Mouse (Mus musculus) limb, embryonic 12.5 days (tissue): ENCODE data around the gene Utrn. TPM values are rescaled to one million over a fixed set of nuclear protein-coding genes. Genes with fewer than 3 reads are reported as not detected.

ENCODE experiments used
- ATAC-seq: fragments of 200-750 bp; cut with Nextera tagmentation; 2 replicates; pipeline ENCODE4 v1.8.0; 2017; ENCODE audit warnings: low read depth, moderate TSS enrichment; ENCODE audit not compliant: insufficient number of reproducible peaks, insufficient read depth, low FRiP score, low TSS enrichment
- H3K27ac ChIP-seq: fragments of 300-500 bp; sonication (generic); 2 replicates; pipeline ENCODE4 v1.5.1; 2016; ENCODE audit warnings: mild to moderate bottlenecking, moderate library complexity
- H3K27me3 ChIP-seq: fragments of 300-500 bp; sonication (generic); 2 replicates; pipeline ENCODE4 v1.6.1; 2016; ENCODE audit warnings: mild to moderate bottlenecking, moderate library complexity
- H3K36me3 ChIP-seq: fragments of 300-500 bp; sonication (generic); 2 replicates; pipeline ENCODE4 v1.6.1; 2016; ENCODE audit warnings: mild to moderate bottlenecking, moderate library complexity
- H3K4me1 ChIP-seq: fragments of 300-500 bp; sonication (generic); replicated peaks from 2 replicates; pipeline ENCODE4 v1.6.1; 2016
- H3K4me2 ChIP-seq: fragments of 300-500 bp; sonication (generic); 2 replicates; pipeline ENCODE4 v1.6.1; 2016; ENCODE audit warnings: mild to moderate bottlenecking, moderate library complexity
- H3K4me3 ChIP-seq: fragments of 300-500 bp; sonication (generic); replicated peaks from 2 replicates; pipeline ENCODE4 v1.5.1; 2016; ENCODE audit warnings: mild to moderate bottlenecking
- H3K9ac ChIP-seq: fragments of 300-500 bp; sonication (generic); replicated peaks from 2 replicates; pipeline ENCODE4 v1.6.1; 2016; ENCODE audit warnings: mild to moderate bottlenecking, moderate library complexity
- H3K9me3 ChIP-seq: fragments of 300-500 bp; sonication (generic); 2 replicates; pipeline ENCODE4 v1.6.1; 2016; ENCODE audit warnings: mild to moderate bottlenecking, moderate library complexity
- WGBS: fragments of 180-500 bp; shearing (Covaris S2); methylation state at CpG from one replicate; pipeline ENCODE4 v1.1.7; 2016; 5-methylcytosine and 5-hydroxymethylcytosine counted together
- polyA plus RNA-seq: library from polyadenylated mRNA; unstranded; fragments of >200 nt; fragmentation: Nextera tagmentation; extraction: Ambion mirVana; gene quantifications from 2 replicates; pipeline ENCODE4 v1.2.1, GENCODE M21; 2016

The Utrn gene
- polyA plus RNA-seq, 1 experiment from 2014 or later, result 62.1 TPM

DNA sequence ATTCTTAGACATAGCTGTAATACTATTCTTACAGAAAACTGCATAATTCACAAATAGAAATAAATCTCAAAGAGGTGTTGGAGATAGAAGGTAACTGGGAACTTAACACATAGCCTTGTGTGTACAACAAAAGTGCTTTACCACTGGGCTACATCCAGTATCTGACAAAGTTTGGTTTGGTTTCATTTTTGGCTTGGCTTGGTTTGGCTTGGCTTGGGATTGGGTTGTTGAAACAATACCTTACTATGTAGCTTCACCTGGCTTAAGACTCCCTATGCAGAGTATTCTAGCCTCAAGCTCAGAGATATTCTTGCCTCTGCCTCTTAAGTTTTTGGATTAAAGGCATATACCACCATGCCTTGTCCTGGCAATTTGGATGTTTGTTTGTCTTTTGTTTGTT, 183.5 kb downstream of the Utrn start:
- no peaks in the 10 kb centered on the region for H3K4me1 ChIP-seq
- H3K4me2 ChIP-seq, result no peak overlapping the region
- no peaks in the 10 kb centered on the region for H3K9me3 ChIP-seq
- peaks cover 19% of the 10 kb centered on the region for H3K36me3 ChIP-seq
- H3K9ac ChIP-seq, result no peak overlapping the region
- no peak overlapping the region for H3K4me3 ChIP-seq
- ATAC-seq, result no peak
- no peak overlapping the region for H3K27ac ChIP-seq
- no peaks in the 10 kb centered on the region for H3K27me3 ChIP-seq

DNA sequence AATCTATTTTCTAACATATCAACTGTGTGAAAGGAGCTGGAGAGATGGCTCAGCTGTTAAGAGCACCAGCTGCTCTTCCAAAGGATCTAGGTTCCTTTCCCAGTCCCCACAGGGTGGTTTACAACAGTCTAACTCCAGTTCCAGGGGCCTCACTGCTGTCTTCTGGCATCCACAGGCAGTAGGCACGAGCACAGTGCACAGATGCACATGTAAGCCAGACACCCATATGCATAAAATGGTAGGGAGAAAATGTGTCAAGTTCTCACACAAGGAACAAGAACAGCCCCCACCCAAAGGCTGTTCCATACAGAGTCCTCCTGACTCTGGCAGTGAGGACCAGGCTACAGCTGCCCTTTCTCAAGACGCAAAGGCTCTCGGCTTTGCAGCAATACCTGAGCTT, 185.1 kb downstream of the Utrn start:
- H3K27ac ChIP-seq, result no peak overlapping the region
- H3K9ac ChIP-seq, result no peak overlapping the region
- H3K27me3 ChIP-seq, result no peaks in the 10 kb centered on the region
- WGBS, result 87% methylated on average over 3 of the region's 3 CpGs
- no peak overlapping the region for H3K4me3 ChIP-seq
- H3K9me3 ChIP-seq, result no peaks in the 10 kb centered on the region
- peaks cover 22% of the 10 kb centered on the region for H3K36me3 ChIP-seq
- H3K4me2 ChIP-seq, result no peak overlapping the region
- no peaks in the 10 kb centered on the region for H3K4me1 ChIP-seq
- ATAC-seq, result no peak

- Histone ChIP-seq H3K4me1 (no peaks in the 10 kb centered on the region), H3K9ac (no peak overlapping the region)
- 90% methylated on average over 5 of the region's 5 CpGs for WGBS
Measured at GRCm38 (mm10) chr10:12673309-12673708, 195.9 kb downstream of the Utrn start.

DNA sequence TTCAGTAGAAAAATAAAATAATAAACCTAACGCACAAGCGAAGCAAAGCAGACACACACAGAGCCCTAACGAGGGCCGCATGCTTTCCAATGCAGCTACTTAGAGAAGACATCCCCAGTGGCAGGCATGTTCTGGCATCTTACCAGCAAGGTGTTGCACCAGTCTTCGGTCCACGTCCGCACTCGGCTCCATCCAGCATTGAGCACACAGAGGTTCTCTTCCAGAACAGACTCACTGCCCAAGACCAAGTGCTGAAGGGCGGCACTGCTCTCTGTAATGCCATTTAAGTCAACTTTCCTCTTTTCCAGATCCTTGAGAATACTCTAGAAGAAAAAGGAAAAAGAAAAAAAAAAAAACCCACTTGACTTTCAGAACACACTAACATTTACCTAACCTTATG, 197.6 kb downstream of the Utrn start:
- ATAC-seq, result no peak
- no peak overlapping the region for H3K4me3 ChIP-seq
- no peak overlapping the region for H3K4me2 ChIP-seq
- H3K27me3 ChIP-seq, result no peaks in the 10 kb centered on the region
- no peak overlapping the region for H3K9ac ChIP-seq
- WGBS, result 92% methylated on average over 9 of the region's 9 CpGs
- peaks cover 16% of the 10 kb centered on the region for H3K36me3 ChIP-seq
- no peaks in the 10 kb centered on the region for H3K4me1 ChIP-seq
- H3K9me3 ChIP-seq, result no peaks in the 10 kb centered on the region
- H3K27ac ChIP-seq, result no peak overlapping the region

More at GRCm38 (mm10) chr10:12673309-12673708, 195.9 kb downstream of the Utrn start:
- Histone ChIP-seq H3K27ac (no peak overlapping the region), H3K4me2 (no peak overlapping the region), H3K4me3 (no peak overlapping the region), H3K36me3 (peaks cover 19% of the 10 kb centered on the region), H3K27me3 (no peaks in the 10 kb centered on the region), H3K9me3 (no peaks in the 10 kb centered on the region)
- ATAC-seq, result no peak

- H3K4me3 ChIP-seq, result no peak overlapping the region
- no peak overlapping the region for H3K4me2 ChIP-seq
- H3K27me3 ChIP-seq, result no peaks in the 10 kb centered on the region
- peaks cover 4% of the 10 kb centered on the region for H3K9me3 ChIP-seq
- peaks cover 24% of the 10 kb centered on the region for H3K36me3 ChIP-seq
- ATAC-seq, result no peak
- 85% methylated on average over 4 of the region's 4 CpGs for WGBS
- H3K27ac ChIP-seq, result no peak overlapping the region
- no peak overlapping the region for H3K9ac ChIP-seq
- H3K4me1 ChIP-seq, result no peaks in the 10 kb centered on the region
Measured at GRCm38 (mm10) chr10:12662035-12662434, 207.1 kb downstream of the Utrn start.

DNA sequence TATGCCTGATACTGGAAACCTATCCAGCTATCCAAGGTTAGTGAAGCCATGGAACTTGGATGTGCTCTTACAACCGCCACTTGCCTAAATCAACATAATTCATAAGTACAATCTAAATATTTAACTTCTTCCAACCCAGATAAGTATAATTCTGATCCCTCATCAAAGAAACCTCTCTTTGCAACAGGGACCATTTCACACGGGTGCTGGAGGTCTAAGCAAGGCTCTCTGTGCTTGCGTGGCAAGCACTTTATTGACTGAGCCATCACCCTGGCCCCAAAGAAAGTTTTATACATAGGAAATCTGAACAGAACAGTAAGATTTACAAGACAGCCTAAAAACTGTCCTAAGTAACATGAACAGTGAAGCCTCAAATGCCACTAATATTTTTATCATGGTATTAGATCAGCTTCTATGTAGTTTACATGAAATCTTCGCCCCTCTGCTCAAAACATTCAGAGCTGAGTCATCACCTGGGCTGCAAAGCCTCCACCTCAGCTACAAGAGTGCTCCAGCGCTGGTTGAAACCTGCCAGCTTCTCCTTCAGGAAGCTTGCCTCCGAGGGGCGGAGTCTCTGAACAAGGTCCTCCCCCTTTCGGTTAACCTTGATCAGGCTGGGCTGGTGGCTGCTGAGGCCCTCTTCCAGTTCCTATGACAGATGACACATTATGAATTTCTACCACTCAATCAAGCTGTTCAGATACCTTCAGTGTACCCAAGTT, 211.0 kb downstream of the Utrn start:
- 0 out of 2 replicates have a peak, but pooled peaks have one; percentile 31 for ATAC-seq
- Histone ChIP-seq H3K4me2 (no peak overlapping the region), H3K4me3 (no peak overlapping the region), H3K27me3 (no peaks in the 10 kb centered on the region), H3K9me3 (peaks cover 4% of the 10 kb centered on the region), H3K27ac (no peak overlapping the region), H3K9ac (no peak overlapping the region), H3K4me1 (no peaks in the 10 kb centered on the region), H3K36me3 (peaks cover 18% of the 10 kb centered on the region)
- WGBS, result 78% methylated on average over 8 of the region's 8 CpGs

DNA sequence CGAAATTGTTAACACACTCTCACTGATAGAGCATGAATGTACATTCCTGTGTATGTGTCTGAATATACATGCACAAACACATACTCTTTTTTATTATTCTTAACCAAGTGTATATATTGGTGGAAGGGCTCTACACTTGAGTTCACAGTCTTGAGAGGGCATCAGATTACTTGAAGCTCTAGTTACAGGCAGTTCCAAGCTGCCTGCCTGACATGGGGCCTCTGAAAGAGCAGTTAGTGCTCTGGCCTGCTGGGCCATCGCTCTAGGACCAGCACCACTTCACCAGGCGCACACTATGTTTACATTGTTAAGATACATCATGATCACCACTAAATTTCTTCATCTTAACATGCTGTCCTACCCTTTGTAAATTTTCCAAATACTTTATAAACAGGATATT, 216.2 kb downstream of the Utrn start:
- Histone ChIP-seq H3K4me2 (no peak overlapping the region), H3K9ac (no peak overlapping the region), H3K4me1 (no peaks in the 10 kb centered on the region), H3K9me3 (no peaks in the 10 kb centered on the region), H3K4me3 (no peak overlapping the region), H3K36me3 (peaks cover 12% of the 10 kb centered on the region; the same call in 1 of the 2 replicates), H3K27me3 (no peaks in the 10 kb centered on the region), H3K27ac (no peak overlapping the region)
- 70% methylated on average over 3 of the region's 3 CpGs for WGBS
- ATAC-seq, result 0 out of 2 replicates have a peak, but pooled peaks have one; percentile 42

- Histone ChIP-seq H3K9me3 (no peaks in the 10 kb centered on the region), H3K27ac (no peak overlapping the region), H3K36me3 (peaks cover 15% of the 10 kb centered on the region; the same call in 1 of the 2 replicates), H3K4me2 (no peak overlapping the region), H3K4me3 (no peak overlapping the region), H3K9ac (no peak overlapping the region), H3K4me1 (no peaks in the 10 kb centered on the region), H3K27me3 (no peaks in the 10 kb centered on the region)
- WGBS, result 38% methylated on average over 5 of the region's 5 CpGs
- ATAC-seq, result no peak
Measured at GRCm38 (mm10) chr10:12646119-12646518, 223.0 kb downstream of the Utrn start.

- Histone ChIP-seq H3K27ac (no peak overlapping the region), H3K4me3 (no peak overlapping the region)
- 82% methylated on average over 8 of the region's 8 CpGs for WGBS
Measured at GRCm38 (mm10) chr10:12643336-12643735, 225.8 kb downstream of the Utrn start.

DNA sequence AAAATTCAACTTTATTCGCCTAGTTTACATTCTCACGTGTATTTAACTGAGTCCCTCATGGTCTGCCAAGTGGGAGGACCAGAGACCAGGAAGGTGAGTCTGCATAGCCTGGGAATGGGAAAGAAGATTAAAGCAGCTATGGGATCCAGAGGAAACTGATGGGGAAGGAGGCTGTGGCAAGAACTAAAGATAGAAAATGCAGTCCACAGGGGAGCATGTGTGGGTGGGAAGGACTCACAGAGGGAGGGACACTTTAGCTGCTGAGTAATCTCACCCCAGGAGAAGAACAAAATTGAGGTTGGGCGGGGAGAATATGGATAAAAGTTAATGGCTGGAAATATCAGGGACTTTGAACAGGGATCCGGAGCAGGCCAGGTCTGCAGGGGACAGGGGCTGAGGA, 229.5 kb downstream of the Utrn start:
- no peak for ATAC-seq
- Histone ChIP-seq H3K4me2 (no peak overlapping the region), H3K9me3 (no peaks in the 10 kb centered on the region), H3K27ac (no peak overlapping the region), H3K4me3 (no peak overlapping the region), H3K9ac (no peak overlapping the region), H3K36me3 (peaks cover 28% of the 10 kb centered on the region; the same call in 1 of the 2 replicates), H3K4me1 (no peaks in the 10 kb centered on the region), H3K27me3 (no peaks in the 10 kb centered on the region)
- WGBS, result 64% methylated on average over 4 of the region's 4 CpGs

More at GRCm38 (mm10) chr10:12643336-12643735, 225.8 kb downstream of the Utrn start:
- Histone ChIP-seq H3K27me3 (no peaks in the 10 kb centered on the region), H3K4me2 (no peak overlapping the region), H3K4me1 (no peaks in the 10 kb centered on the region), H3K9me3 (no peaks in the 10 kb centered on the region), H3K36me3 (peaks cover 17% of the 10 kb centered on the region; the same call in 1 of the 2 replicates), H3K9ac (no peak overlapping the region)
- ATAC-seq, result no peak

- Histone ChIP-seq H3K36me3 (peaks cover 12% of the 10 kb centered on the region; the same call in 1 of the 2 replicates), H3K27ac (no peak overlapping the region), H3K9me3 (no peaks in the 10 kb centered on the region), H3K27me3 (no peaks in the 10 kb centered on the region), H3K4me2 (no peak overlapping the region), H3K9ac (no peak overlapping the region), H3K4me3 (no peak overlapping the region), H3K4me1 (no peaks in the 10 kb centered on the region)
- ATAC-seq, result no peak
- 93% methylated on average over 4 of the region's 4 CpGs for WGBS
Measured at GRCm38 (mm10) chr10:12633965-12634364, 235.2 kb downstream of the Utrn start.

DNA sequence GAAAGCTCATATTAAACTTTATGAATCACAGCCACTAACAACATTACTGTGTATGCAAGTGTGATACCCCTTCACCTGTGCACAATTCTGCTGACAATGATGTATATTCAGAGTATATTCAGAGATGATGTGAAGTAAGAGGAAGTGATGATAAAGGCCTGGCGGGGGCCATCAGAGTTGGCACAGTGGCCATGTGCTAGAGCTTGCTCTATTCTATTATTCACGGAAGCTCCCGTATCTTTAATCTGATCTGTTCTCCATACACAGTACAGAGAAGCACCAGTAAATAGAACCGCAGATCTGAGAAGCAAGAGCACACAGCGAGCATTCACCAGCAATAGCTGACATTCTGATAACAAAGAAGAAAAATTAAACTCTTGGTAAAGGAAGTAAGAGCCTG, 238.2 kb downstream of the Utrn start:
- no peak for ATAC-seq
- H3K9ac ChIP-seq, result no peak overlapping the region
- H3K9me3 ChIP-seq, result no peaks in the 10 kb centered on the region
- no peaks in the 10 kb centered on the region for H3K4me1 ChIP-seq
- peaks cover 10% of the 10 kb centered on the region; the same call in 1 of the 2 replicates for H3K36me3 ChIP-seq
- no peaks in the 10 kb centered on the region for H3K27me3 ChIP-seq
- H3K4me3 ChIP-seq, result no peak overlapping the region
- H3K27ac ChIP-seq, result no peak overlapping the region
- no peak overlapping the region for H3K4me2 ChIP-seq
- WGBS, result 90% methylated on average over 5 of the region's 5 CpGs
